Mouse (Mus musculus): ENCODE measurements around the gene Riok2. TPM values are rescaled to one million over a fixed set of nuclear protein-coding genes. Genes with fewer than 3 reads are reported as not detected.

Gene Riok2
- polyA plus RNA-seq, 1 experiment = 5.7 TPM

GRCm38 (mm10) chr17:17383703-17384102, 9.6 kb downstream of the Riok2 start:
- Histone ChIP-seq H3K4me1 (ENCODE audit: control insufficient read depth, insufficient read depth, low read length) (no peaks in the 10 kb centered on the region), H3K36me3 (ENCODE audit: control insufficient read depth, insufficient read depth, low read length) (peaks cover 2% of the 10 kb centered on the region), H3K4me3 (ENCODE audit: control insufficient read depth, low read depth, low read length) (peak overlapping the region; percentile 11; the same call in 1 of the 2 replicates), H3K27ac (ENCODE audit: control insufficient read depth, insufficient read depth, low read depth, low read length) (no peak overlapping the region), H3K27me3 (ENCODE audit: control insufficient read depth, insufficient read depth, low read length) (no peaks in the 10 kb centered on the region)
- no peak for TF ChIP-seq POLR2A (IDR thresholded peaks at IDR 0.05; ENCODE audit: control insufficient read depth, low read depth, low read length)
- TF ChIP-seq CTCF (IDR thresholded peaks at IDR 0.05; ENCODE audit: control insufficient read depth, insufficient read depth, insufficient replicate concordance, low read depth, low read length) = no peak

GRCm38 (mm10) chr17:17384502-17384901, 10.4 kb downstream of the Riok2 start:
- H3K4me1 ChIP-seq (ENCODE audit: control insufficient read depth, insufficient read depth, low read length) = no peaks in the 10 kb centered on the region
- TF ChIP-seq POLR2A (IDR thresholded peaks at IDR 0.05; ENCODE audit: control insufficient read depth, low read depth, low read length) (no peak), CTCF (IDR thresholded peaks at IDR 0.05; ENCODE audit: control insufficient read depth, insufficient read depth, insufficient replicate concordance, low read depth, low read length) (no peak)
- no peak overlapping the region for H3K27ac ChIP-seq (ENCODE audit: control insufficient read depth, insufficient read depth, low read depth, low read length)
- no peak overlapping the region for H3K4me3 ChIP-seq (ENCODE audit: control insufficient read depth, low read depth, low read length)
- H3K27me3 ChIP-seq (ENCODE audit: control insufficient read depth, insufficient read depth, low read length) = no peaks in the 10 kb centered on the region
- peaks cover 3% of the 10 kb centered on the region for H3K36me3 ChIP-seq (ENCODE audit: control insufficient read depth, insufficient read depth, low read length)

DNA sequence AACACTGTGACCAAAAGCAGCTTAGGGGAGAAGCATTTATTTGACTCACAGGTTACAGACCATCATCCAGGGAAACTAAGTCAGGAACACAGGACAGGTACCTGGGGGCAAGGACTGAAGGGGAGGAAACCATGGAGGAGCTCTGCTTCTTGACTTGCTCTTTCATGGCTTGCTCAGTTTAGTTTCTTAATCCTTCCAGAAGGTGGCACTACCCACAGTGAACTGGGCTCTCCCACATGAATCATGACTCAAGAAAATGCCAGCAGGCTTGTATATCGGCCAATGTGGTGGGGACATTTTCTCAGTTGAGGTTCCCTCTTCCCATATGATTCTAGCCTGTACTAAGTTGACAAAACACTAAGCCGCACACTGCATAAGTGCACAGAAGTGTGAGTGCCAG, 12.0 kb downstream of the Riok2 start:
- Histone ChIP-seq H3K27ac (ENCODE audit: control insufficient read depth, insufficient read depth, low read depth, low read length) (no peak overlapping the region), H3K4me1 (ENCODE audit: control insufficient read depth, insufficient read depth, low read length) (no peaks in the 10 kb centered on the region), H3K27me3 (ENCODE audit: control insufficient read depth, insufficient read depth, low read length) (no peaks in the 10 kb centered on the region), H3K36me3 (ENCODE audit: control insufficient read depth, insufficient read depth, low read length) (peaks cover 3% of the 10 kb centered on the region), H3K4me3 (ENCODE audit: control insufficient read depth, low read depth, low read length) (no peak overlapping the region)
- TF ChIP-seq POLR2A (IDR thresholded peaks at IDR 0.05; ENCODE audit: control insufficient read depth, low read depth, low read length) = no peak
- TF ChIP-seq CTCF (IDR thresholded peaks at IDR 0.05; ENCODE audit: control insufficient read depth, insufficient read depth, insufficient replicate concordance, low read depth, low read length) = no peak

DNA sequence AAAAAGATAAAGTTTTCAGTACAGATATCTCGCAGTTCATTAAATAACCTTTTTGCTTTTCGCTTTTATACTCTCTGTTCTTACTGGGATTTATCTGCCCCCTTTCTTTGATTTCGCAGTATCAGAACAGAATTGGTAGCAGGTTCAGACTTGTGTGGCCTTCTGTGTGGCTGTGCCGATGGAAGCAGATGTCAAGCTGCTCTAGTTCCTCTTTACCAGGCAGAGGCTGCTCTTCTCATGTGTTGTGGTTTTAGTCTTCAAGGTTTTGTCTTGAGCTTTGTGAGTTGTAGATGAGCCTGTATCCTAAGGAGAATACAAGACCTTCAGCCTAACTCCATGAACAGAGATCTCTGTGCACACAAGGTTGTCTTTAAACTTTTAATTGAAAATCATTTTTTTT, 17.7 kb downstream of the Riok2 start:
- no peaks in the 10 kb centered on the region for H3K27me3 ChIP-seq (ENCODE audit: control insufficient read depth, insufficient read depth, low read length)
- H3K27ac ChIP-seq (ENCODE audit: control insufficient read depth, insufficient read depth, low read depth, low read length) = no peak overlapping the region
- TF ChIP-seq POLR2A (IDR thresholded peaks at IDR 0.05; ENCODE audit: control insufficient read depth, low read depth, low read length) = no peak
- TF ChIP-seq CTCF (IDR thresholded peaks at IDR 0.05; ENCODE audit: control insufficient read depth, insufficient read depth, insufficient replicate concordance, low read depth, low read length) = no peak
- H3K4me1 ChIP-seq (ENCODE audit: control insufficient read depth, insufficient read depth, low read length) = no peaks in the 10 kb centered on the region
- peaks cover 2% of the 10 kb centered on the region; the same call in 1 of the 2 replicates for H3K36me3 ChIP-seq (ENCODE audit: control insufficient read depth, insufficient read depth, low read length)
- no peak overlapping the region for H3K4me3 ChIP-seq (ENCODE audit: control insufficient read depth, low read depth, low read length)

GRCm38 (mm10) chr17:17392863-17393262, 18.8 kb downstream of the Riok2 start:
- TF ChIP-seq POLR2A (IDR thresholded peaks at IDR 0.05; ENCODE audit: control insufficient read depth, low read depth, low read length) (no peak), CTCF (IDR thresholded peaks at IDR 0.05; ENCODE audit: control insufficient read depth, insufficient read depth, insufficient replicate concordance, low read depth, low read length) (no peak)
- H3K36me3 ChIP-seq (ENCODE audit: control insufficient read depth, insufficient read depth, low read length) = peaks cover 2% of the 10 kb centered on the region; the same call in 1 of the 2 replicates
- H3K4me3 ChIP-seq (ENCODE audit: control insufficient read depth, low read depth, low read length) = no peak overlapping the region
- H3K4me1 ChIP-seq (ENCODE audit: control insufficient read depth, insufficient read depth, low read length) = no peaks in the 10 kb centered on the region
- H3K27me3 ChIP-seq (ENCODE audit: control insufficient read depth, insufficient read depth, low read length) = no peaks in the 10 kb centered on the region
- H3K27ac ChIP-seq (ENCODE audit: control insufficient read depth, insufficient read depth, low read depth, low read length) = no peak overlapping the region

DNA sequence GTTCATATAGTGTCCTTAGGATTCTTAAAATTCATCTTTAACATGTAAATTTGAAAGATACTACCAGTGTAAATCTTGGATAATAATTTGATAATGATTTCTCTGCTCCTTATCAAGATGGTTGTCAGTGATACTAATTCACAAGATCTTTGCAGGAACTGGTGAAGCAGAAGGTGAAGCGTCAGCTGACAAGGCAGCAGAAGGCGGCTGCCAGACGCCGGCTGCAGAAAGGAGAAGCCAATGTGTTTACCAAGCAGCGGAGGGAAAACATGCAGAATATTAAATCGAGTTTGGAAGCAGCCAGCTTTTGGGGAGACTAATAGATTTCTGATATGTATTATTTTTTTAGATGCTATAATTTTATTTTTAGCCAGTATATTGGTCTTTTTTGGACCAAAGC, 19.2 kb downstream of the Riok2 start:
- Histone ChIP-seq H3K4me3 (ENCODE audit: control insufficient read depth, low read depth, low read length) (no peak overlapping the region), H3K4me1 (ENCODE audit: control insufficient read depth, insufficient read depth, low read length) (no peaks in the 10 kb centered on the region), H3K36me3 (ENCODE audit: control insufficient read depth, insufficient read depth, low read length) (peaks cover 2% of the 10 kb centered on the region; the same call in 1 of the 2 replicates), H3K27me3 (ENCODE audit: control insufficient read depth, insufficient read depth, low read length) (no peaks in the 10 kb centered on the region), H3K27ac (ENCODE audit: control insufficient read depth, insufficient read depth, low read depth, low read length) (no peak overlapping the region)
- TF ChIP-seq POLR2A (IDR thresholded peaks at IDR 0.05; ENCODE audit: control insufficient read depth, low read depth, low read length) = no peak
- no peak for TF ChIP-seq CTCF (IDR thresholded peaks at IDR 0.05; ENCODE audit: control insufficient read depth, insufficient read depth, insufficient replicate concordance, low read depth, low read length)

- Histone ChIP-seq H3K27me3 (ENCODE audit: control insufficient read depth, insufficient read depth, low read length) (no peaks in the 10 kb centered on the region), H3K36me3 (ENCODE audit: control insufficient read depth, insufficient read depth, low read length) (no peaks in the 10 kb centered on the region; the same call in 1 of the 2 replicates), H3K27ac (ENCODE audit: control insufficient read depth, insufficient read depth, low read depth, low read length) (no peak overlapping the region), H3K4me3 (ENCODE audit: control insufficient read depth, low read depth, low read length) (no peak overlapping the region), H3K4me1 (ENCODE audit: control insufficient read depth, insufficient read depth, low read length) (no peaks in the 10 kb centered on the region)
- TF ChIP-seq POLR2A (IDR thresholded peaks at IDR 0.05; ENCODE audit: control insufficient read depth, low read depth, low read length) (no peak), CTCF (IDR thresholded peaks at IDR 0.05; ENCODE audit: control insufficient read depth, insufficient read depth, insufficient replicate concordance, low read depth, low read length) (no peak)
Measured at GRCm38 (mm10) chr17:17394336-17394735, 20.2 kb downstream of the Riok2 start.

DNA sequence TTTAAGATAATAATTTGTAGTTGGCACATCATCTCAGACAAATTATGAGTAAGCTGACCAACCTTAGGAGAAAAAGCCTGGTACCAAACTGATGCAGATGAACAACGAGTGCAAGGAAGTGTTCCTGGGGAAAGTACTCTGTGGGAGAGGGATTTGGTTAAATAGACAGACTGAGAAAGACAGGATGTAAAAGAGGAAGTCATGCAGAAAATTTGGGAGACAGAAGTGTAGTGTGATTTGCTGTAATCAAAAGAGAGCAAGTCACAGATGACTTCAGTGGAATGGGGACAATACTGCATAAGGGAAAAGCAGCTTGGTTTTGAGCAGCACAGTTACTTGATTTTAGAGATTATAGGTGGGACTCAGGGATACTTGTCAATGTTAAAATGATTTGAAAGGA, 22.8 kb downstream of the Riok2 start:
- H3K27ac ChIP-seq (ENCODE audit: control insufficient read depth, insufficient read depth, low read depth, low read length) = no peak overlapping the region
- H3K4me1 ChIP-seq (ENCODE audit: control insufficient read depth, insufficient read depth, low read length) = no peaks in the 10 kb centered on the region
- H3K4me3 ChIP-seq (ENCODE audit: control insufficient read depth, low read depth, low read length) = no peak overlapping the region
- no peaks in the 10 kb centered on the region for H3K27me3 ChIP-seq (ENCODE audit: control insufficient read depth, insufficient read depth, low read length)
- TF ChIP-seq CTCF (IDR thresholded peaks at IDR 0.05; ENCODE audit: control insufficient read depth, insufficient read depth, insufficient replicate concordance, low read depth, low read length) (no peak), POLR2A (IDR thresholded peaks at IDR 0.05; ENCODE audit: control insufficient read depth, low read depth, low read length) (no peak)
- no peaks in the 10 kb centered on the region for H3K36me3 ChIP-seq (ENCODE audit: control insufficient read depth, insufficient read depth, low read length)

Measured in testis, adult 2 months (tissue).